Mouse (Mus musculus) liver, adult 2 months (tissue): Measurements from ENCODE around the gene Chrm1.

Experiments
- CTCF ChIP-seq: fragments of 200-500 bp; IDR thresholded peaks from 2 replicates; pipeline ENCODE4 v1.5.1; 2011; ENCODE audit warnings: low read depth, low read length, control low read depth
- POLR2A ChIP-seq: fragments of 200-500 bp; IDR thresholded peaks from 2 replicates; pipeline ENCODE4 v1.6.1; 2011; ENCODE audit warnings: low read length, control low read depth; ENCODE audit not compliant: insufficient read depth; ENCODE audit errors: extremely low read depth

DNA sequence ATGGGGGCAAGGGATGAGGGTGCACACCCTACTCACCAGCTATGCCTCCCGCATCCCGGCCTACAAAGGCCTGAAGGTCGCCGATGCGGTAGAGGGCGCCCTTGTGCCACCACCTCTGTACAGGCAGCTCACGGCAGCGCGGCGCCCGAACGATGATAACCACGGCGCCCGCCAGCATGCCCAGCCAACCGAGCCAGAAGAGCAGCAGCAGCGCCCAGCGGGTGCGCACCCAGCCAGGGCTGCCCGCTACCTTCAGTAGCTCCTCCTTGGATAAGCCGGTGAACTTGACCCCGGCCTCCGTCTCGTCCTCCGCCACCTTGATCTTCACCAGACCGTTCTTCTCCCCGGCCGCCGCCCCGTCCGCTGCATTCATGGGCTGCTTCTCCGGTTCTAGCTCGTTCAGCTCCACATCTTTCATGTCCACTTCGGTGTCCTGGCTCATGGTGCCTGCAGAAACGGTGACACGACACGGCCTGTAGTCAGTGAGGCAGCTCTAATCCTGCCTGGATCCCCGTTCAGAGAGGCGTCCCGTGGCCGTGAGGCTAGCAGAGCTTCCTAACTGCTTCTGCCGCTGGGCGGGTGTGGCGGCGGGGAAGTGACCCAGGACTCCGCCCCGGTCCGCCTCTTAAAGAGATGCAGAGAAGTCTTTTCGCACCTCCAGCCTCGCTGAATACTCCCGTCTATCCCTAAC is 49.9 kb downstream of the Chrm1 start:
- peak; percentile 85 for TF ChIP-seq CTCF
- TF ChIP-seq POLR2A: peak; percentile 97
